Mouse (Mus musculus) erythroblast, embryonic 14.5 days (primary cell): ENCODE results near the gene Gsap.

Source experiments
- GATA1 ChIP-seq: IDR thresholded peaks from 2 replicates; pipeline ENCODE4 v1.6.1; 2012; ENCODE audit warnings: low read length, inconsistent platforms, mixed read lengths
- TAL1 ChIP-seq: IDR thresholded peaks from 3 replicates; pipeline ENCODE4 v1.6.1; 2012; ENCODE audit warnings: low read length, inconsistent platforms, mixed read lengths

DNA sequence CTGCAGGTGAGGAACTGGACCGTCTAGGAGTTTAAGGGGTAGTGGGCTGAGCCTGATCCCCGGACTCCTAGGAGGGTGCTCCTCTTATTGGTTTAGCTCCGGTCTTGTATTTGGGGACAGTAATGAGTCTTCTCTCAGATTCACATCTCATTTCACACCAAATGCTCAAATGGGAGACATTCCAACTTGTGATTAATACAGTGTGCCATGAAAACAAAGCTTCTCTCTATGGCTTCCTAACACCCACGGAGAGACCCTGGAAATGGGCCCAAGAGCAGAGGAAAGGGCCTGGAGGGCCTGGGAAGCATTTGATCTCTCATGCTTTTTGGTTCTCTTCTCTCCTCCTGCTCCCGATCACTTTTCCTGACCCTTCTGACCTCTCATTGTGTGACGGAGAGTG, 14.7 kb upstream of the Gsap start:
- TF ChIP-seq GATA1 (no peak), TAL1 (no peak)
